In the genomic region with DNA sequence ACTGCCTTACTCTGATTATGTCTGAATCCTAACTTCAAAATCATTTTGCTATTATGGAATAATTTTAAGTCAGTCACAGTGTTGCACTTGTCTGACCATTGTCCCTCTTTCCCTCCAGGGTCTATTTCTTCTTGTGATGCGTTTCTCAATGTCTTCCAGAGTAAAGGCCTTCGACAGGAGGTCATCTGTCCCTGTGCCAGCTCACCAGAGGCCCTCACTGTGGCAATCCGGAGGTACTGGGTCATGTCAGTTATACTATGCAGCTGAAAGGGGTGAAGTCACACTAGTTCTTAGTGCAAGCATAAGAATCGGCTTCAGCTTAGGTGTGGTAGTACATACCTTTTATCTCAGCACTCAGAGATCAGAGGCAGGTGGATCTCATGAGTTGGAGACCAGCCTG, we compare ENCODE assay signal across 21 mouse cellular contexts.
"Had no signal": no experiment of that assay in that cellular context is flagged by ENCODE, and none has a peak within 500 bp of the region (broad histone marks: within the 10 kb centered on the region; RNA-seq: fewer than 3 reads in every experiment).

No protein-coding gene starts in this region.

- H3K27me3 ChIP-seq: lung, embryonic 15.5 days; megakaryocyte, embryonic 14.5 days; midbrain, embryonic 13.5 days; midbrain, embryonic 15.5 days; neural tube, embryonic 13.5 days; neural tube, embryonic 15.5 days had no signal

- H3K9me3 ChIP-seq: lung, embryonic 15.5 days; megakaryocyte, embryonic 14.5 days; midbrain, embryonic 13.5 days; midbrain, embryonic 15.5 days; neural tube, embryonic 13.5 days; neural tube, embryonic 15.5 days had no signal

- H3K27ac ChIP-seq: lung, embryonic 15.5 days; macrophage; midbrain, embryonic 13.5 days; midbrain, embryonic 15.5 days; neural tube, embryonic 13.5 days; neural tube, embryonic 15.5 days had no signal

- ATAC-seq: lung, postnatal 0 days; midbrain, embryonic 13.5 days; midbrain, embryonic 15.5 days had no signal

- H3K4me1 ChIP-seq: lung, embryonic 15.5 days; megakaryocyte, embryonic 14.5 days; midbrain, embryonic 13.5 days; midbrain, embryonic 15.5 days; neural tube, embryonic 13.5 days; neural tube, embryonic 15.5 days had no signal

- H3K36me3 ChIP-seq: lung, embryonic 15.5 days had no signal

- H3K4me3 ChIP-seq: lung, embryonic 15.5 days; megakaryocyte, embryonic 14.5 days; midbrain, embryonic 13.5 days; midbrain, embryonic 15.5 days; myocyte; neural tube, embryonic 13.5 days; neural tube, embryonic 15.5 days had no signal

- DNase-seq: lung, adult 2 months; lung, postnatal 14 days; lung, postnatal 36 days; retina, postnatal 1 day; right cerebral cortex, adult 18-20 months; right cerebral cortex, postnatal 25 days; right cerebral cortex, postnatal 4 days; spleen, adult 18-20 months; thymus, adult 18-20 months; thymus, postnatal 14 days; thymus, postnatal 36 days had no signal

- H3K4me2 ChIP-seq: lung, embryonic 15.5 days; midbrain, embryonic 11.5 days; midbrain, embryonic 13.5 days; midbrain, embryonic 15.5 days; neural tube, embryonic 13.5 days; neural tube, embryonic 15.5 days had no signal

- H3K9ac ChIP-seq: lung, embryonic 15.5 days; midbrain, embryonic 13.5 days; midbrain, embryonic 15.5 days; neural tube, embryonic 13.5 days; neural tube, embryonic 15.5 days had no signal
